Mouse (Mus musculus): ENCODE results near the gene Vezf1.

The Vezf1 gene

GRCm38 (mm10) chr11:88054589-88054988, 13.5 kb upstream of the Vezf1 start:
- peak; percentile 28 for DNase-seq (ENCODE audit: low spot score)

- DNase-seq (ENCODE audit: low spot score), result no peak
Observed at GRCm38 (mm10) chr11:88055777-88056176, 12.3 kb upstream of the Vezf1 start.

GRCm38 (mm10) chr11:88057788-88058187, 10.3 kb upstream of the Vezf1 start:
- no peak for DNase-seq (ENCODE audit: low spot score)

- peak; percentile 33 for DNase-seq (ENCODE audit: low spot score)
Observed at GRCm38 (mm10) chr11:88059141-88059540, 8.9 kb upstream of the Vezf1 start.

GRCm38 (mm10) chr11:88061892-88062625, 6.0 kb upstream of the Vezf1 start:
- DNase-seq (ENCODE audit: low spot score), result no peak

GRCm38 (mm10) chr11:88065732-88066131, 2.3 kb upstream of the Vezf1 start:
- no peak for DNase-seq (ENCODE audit: low spot score)

GRCm38 (mm10) chr11:88067191-88067585, 891 bp upstream of the Vezf1 start:
- no peak for DNase-seq (ENCODE audit: low spot score)

GRCm38 (mm10) chr11:88068411-88069245, 549 bp downstream of the Vezf1 start:
- peak; percentile 58 for DNase-seq (ENCODE audit: low spot score)

- no peak for DNase-seq (ENCODE audit: low spot score)
Observed at GRCm38 (mm10) chr11:88069246-88069570, 1.1 kb downstream of the Vezf1 start.

- no peak for DNase-seq (ENCODE audit: low spot score)
Observed at GRCm38 (mm10) chr11:88070392-88070791, 2.3 kb downstream of the Vezf1 start.

- no peak for DNase-seq (ENCODE audit: low spot score)
Observed at GRCm38 (mm10) chr11:88071113-88071512, 3.0 kb downstream of the Vezf1 start.

GRCm38 (mm10) chr11:88073343-88073875, 5.3 kb downstream of the Vezf1 start:
- DNase-seq (ENCODE audit: low spot score), result no peak

- no peak for DNase-seq (ENCODE audit: low spot score)
Observed at GRCm38 (mm10) chr11:88075701-88076100, 7.6 kb downstream of the Vezf1 start.

- no peak for DNase-seq (ENCODE audit: low spot score)
Observed at GRCm38 (mm10) chr11:88076394-88076793, 8.3 kb downstream of the Vezf1 start.

GRCm38 (mm10) chr11:88083699-88084098, 15.6 kb downstream of the Vezf1 start:
- no peak for DNase-seq (ENCODE audit: low spot score)

- DNase-seq (ENCODE audit: low spot score), result peak; percentile 83
Observed at GRCm38 (mm10) chr11:88086737-88087627, 18.9 kb downstream of the Vezf1 start.

GRCm38 (mm10) chr11:88089150-88089549, 21.1 kb downstream of the Vezf1 start:
- no peak for DNase-seq (ENCODE audit: low spot score)

- no peak for DNase-seq (ENCODE audit: low spot score)
Observed at GRCm38 (mm10) chr11:88090293-88090692, 22.2 kb downstream of the Vezf1 start.

GRCm38 (mm10) chr11:88091949-88092348, 23.9 kb downstream of the Vezf1 start:
- no peak for DNase-seq (ENCODE audit: low spot score)

GRCm38 (mm10) chr11:88097173-88097572, 29.1 kb downstream of the Vezf1 start:
- no peak for DNase-seq (ENCODE audit: low spot score)

GRCm38 (mm10) chr11:88098021-88098729, 30.1 kb downstream of the Vezf1 start, which contains the start of gene Cuedc1:
Cuedc1 (plus strand) TSS chr11:88098058.
- DNase-seq (ENCODE audit: low spot score), result no peak

Measured in ovary, postnatal 14 days (tissue).